Mouse (Mus musculus): Measurements from ENCODE around the gene Hist2h2ab. TPM values are rescaled to one million over a fixed set of nuclear protein-coding genes. Genes with fewer than 3 reads are reported as not detected.
A peak's percentile ranks its signal among the peaks of the same experiment; 100 is the strongest.
"Not testable (repeated sequence)": the region's sequence is repeated elsewhere in the genome, so short reads cannot be mapped to it uniquely, and the experiment has no call there.

Gene Hist2h2ab
- polyA plus RNA-seq, 1 experiment from 2014 or later: 0.78 TPM

- H3K4me2 ChIP-seq (ENCODE audit: low read depth, low read length): peak overlapping the region; percentile 91; the same call in 1 of the 2 replicates
- no peaks in the 10 kb centered on the region for H3K9me3 ChIP-seq (ENCODE audit: control insufficient read depth, low read length)
- H3K27ac ChIP-seq (replicated peaks; ENCODE audit: low read depth, low read length): no peak overlapping the region
- H3K4me3 ChIP-seq (ENCODE audit: low read depth, low read length): no peak overlapping the region
- DNase-seq (ENCODE audit: low spot score) (no peak), ATAC-seq (ENCODE audit: low read depth) (no peak)
- H3K4me1 ChIP-seq (ENCODE audit: control insufficient read depth, insufficient read depth, low read length): peaks cover 13% of the 10 kb centered on the region
- 92% methylated on average over 11 of the region's 11 CpGs for WGBS
- peaks cover under 1% of the 10 kb centered on the region; the same call in 1 of the 2 replicates for H3K36me3 ChIP-seq (ENCODE audit: control insufficient read depth, insufficient read depth, low read length)
- no peaks in the 10 kb centered on the region for H3K27me3 ChIP-seq (replicated peaks; ENCODE audit: control insufficient read depth, insufficient read depth, low read length)
- H3K9ac ChIP-seq (ENCODE audit: low read depth, low read length): no peak overlapping the region
Measured at GRCm38 (mm10) chr3:96195616-96196313, 23.9 kb upstream of the Hist2h2ab start.

GRCm38 (mm10) chr3:96196437-96197128 lies 23.1 kb upstream of the Hist2h2ab start:
- peaks cover 13% of the 10 kb centered on the region for H3K4me1 ChIP-seq (ENCODE audit: control insufficient read depth, insufficient read depth, low read length)
- H3K36me3 ChIP-seq (ENCODE audit: control insufficient read depth, insufficient read depth, low read length): no peaks in the 10 kb centered on the region
- H3K9me3 ChIP-seq (ENCODE audit: control insufficient read depth, low read length): no peaks in the 10 kb centered on the region
- 16% methylated on average over 27 of the region's 27 CpGs for WGBS
- H3K4me3 ChIP-seq (ENCODE audit: low read depth, low read length): peak overlapping the region; percentile 77
- no peaks in the 10 kb centered on the region for H3K27me3 ChIP-seq (replicated peaks; ENCODE audit: control insufficient read depth, insufficient read depth, low read length)
- peak overlapping the region; percentile 98 for H3K27ac ChIP-seq (replicated peaks; ENCODE audit: low read depth, low read length)
- DNase-seq (ENCODE audit: low spot score) (no peak), ATAC-seq (ENCODE audit: low read depth) (no peak; the same call in 1 of the 2 replicates)
- H3K9ac ChIP-seq (ENCODE audit: low read depth, low read length): peak overlapping the region; percentile 89
- H3K4me2 ChIP-seq (ENCODE audit: low read depth, low read length): peak overlapping the region; percentile 91

DNA sequence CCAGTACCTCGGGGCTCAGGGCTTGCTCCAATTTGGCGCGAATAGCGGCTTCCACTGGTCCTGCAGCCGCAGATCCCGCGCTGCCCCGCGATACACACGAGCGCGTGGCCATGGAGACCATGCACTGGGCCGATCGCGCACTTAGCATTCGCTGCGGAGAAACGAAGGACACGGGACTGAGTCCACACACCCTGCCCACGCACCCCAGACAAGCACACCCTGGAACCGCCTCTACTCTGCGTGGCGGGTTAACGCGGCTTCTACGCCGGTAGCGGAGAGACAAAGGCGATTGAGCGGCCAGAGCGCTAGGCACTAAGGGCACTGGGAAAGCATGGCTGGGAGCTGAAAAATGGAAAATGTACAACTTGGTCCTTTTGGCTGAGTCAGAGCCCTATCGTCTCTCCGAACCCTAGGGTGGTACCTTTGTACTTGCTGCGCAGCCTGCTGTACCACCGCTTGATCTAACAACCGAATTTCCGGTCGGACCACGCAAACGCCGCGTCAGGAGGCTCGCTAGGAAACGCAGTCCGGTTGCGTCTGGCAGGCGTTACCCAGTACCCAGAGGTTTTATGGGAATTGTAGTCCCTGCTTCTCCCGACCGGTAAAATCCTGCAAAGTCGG lies 22.4 kb upstream of the Hist2h2ab start:
- Histone ChIP-seq H3K9me3 (ENCODE audit: control insufficient read depth, low read length) (no peaks in the 10 kb centered on the region), H3K4me1 (ENCODE audit: control insufficient read depth, insufficient read depth, low read length) (peaks cover 13% of the 10 kb centered on the region), H3K4me2 (ENCODE audit: low read depth, low read length) (peak overlapping the region; percentile 91), H3K4me3 (ENCODE audit: low read depth, low read length) (peak overlapping the region; percentile 77), H3K9ac (ENCODE audit: low read depth, low read length) (peak overlapping the region; percentile 89), H3K27ac (replicated peaks; ENCODE audit: low read depth, low read length) (peak overlapping the region; percentile 98), H3K27me3 (replicated peaks; ENCODE audit: control insufficient read depth, insufficient read depth, low read length) (no peaks in the 10 kb centered on the region), H3K36me3 (ENCODE audit: control insufficient read depth, insufficient read depth, low read length) (no peaks in the 10 kb centered on the region)
- ATAC-seq (ENCODE audit: low read depth) (peak; percentile 95), DNase-seq (ENCODE audit: low spot score) (peak; percentile 97)
- under 1% methylated on average over 50 of the region's 50 CpGs for WGBS

DNA sequence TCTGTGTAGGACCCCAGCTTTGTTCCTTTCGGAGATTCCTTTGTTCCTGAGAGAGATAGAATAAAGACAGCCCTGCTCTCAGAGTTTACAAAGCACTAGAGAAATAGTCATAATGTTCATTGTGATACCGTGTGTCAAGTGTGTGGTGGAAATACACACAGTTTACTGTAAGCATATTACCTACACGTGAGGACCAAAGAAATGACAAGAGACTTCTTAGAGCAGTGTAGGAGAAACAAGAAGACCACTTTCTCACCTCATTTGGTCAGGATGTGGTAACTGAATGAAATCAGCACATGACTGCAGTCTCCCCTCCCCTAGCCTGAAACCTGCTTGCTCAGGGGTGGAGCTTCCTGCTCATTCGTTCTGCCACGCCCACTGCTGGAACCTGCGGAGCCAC lies 21.5 kb upstream of the Hist2h2ab start:
- Histone ChIP-seq H3K9me3 (ENCODE audit: control insufficient read depth, low read length) (no peaks in the 10 kb centered on the region), H3K9ac (ENCODE audit: low read depth, low read length) (peak overlapping the region; percentile 52), H3K4me2 (ENCODE audit: low read depth, low read length) (peak overlapping the region; percentile 91), H3K36me3 (ENCODE audit: control insufficient read depth, insufficient read depth, low read length) (no peaks in the 10 kb centered on the region), H3K27ac (replicated peaks; ENCODE audit: low read depth, low read length) (0 out of 2 replicates have a peak overlapping the region, but pooled peaks have one; percentile 44), H3K27me3 (replicated peaks; ENCODE audit: control insufficient read depth, insufficient read depth, low read length) (no peaks in the 10 kb centered on the region), H3K4me1 (ENCODE audit: control insufficient read depth, insufficient read depth, low read length) (peaks cover 13% of the 10 kb centered on the region), H3K4me3 (ENCODE audit: low read depth, low read length) (peak overlapping the region; percentile 77)
- DNase-seq (ENCODE audit: low spot score): no peak
- WGBS: 6% methylated on average over 4 of the region's 6 CpGs
- peak; percentile 27; the same call in 1 of the 2 replicates for ATAC-seq (ENCODE audit: low read depth)

GRCm38 (mm10) chr3:96198601-96199251 lies 20.9 kb upstream of the Hist2h2ab start:
- not testable (repeated sequence) for DNase-seq (ENCODE audit: low spot score); H3K36me3 ChIP-seq (ENCODE audit: control insufficient read depth, insufficient read depth, low read length); H3K4me3 ChIP-seq (ENCODE audit: low read depth, low read length); H3K27ac ChIP-seq (replicated peaks; ENCODE audit: low read depth, low read length); H3K9ac ChIP-seq (ENCODE audit: low read depth, low read length); H3K9me3 ChIP-seq (ENCODE audit: control insufficient read depth, low read length); H3K27me3 ChIP-seq (replicated peaks; ENCODE audit: control insufficient read depth, insufficient read depth, low read length); ATAC-seq (ENCODE audit: low read depth)
- Histone ChIP-seq H3K4me2 (ENCODE audit: low read depth, low read length) (peak overlapping the region; percentile 91), H3K4me1 (ENCODE audit: control insufficient read depth, insufficient read depth, low read length) (peaks cover 13% of the 10 kb centered on the region)
- WGBS: 29% methylated on average over 6 of the region's 8 CpGs

DNA sequence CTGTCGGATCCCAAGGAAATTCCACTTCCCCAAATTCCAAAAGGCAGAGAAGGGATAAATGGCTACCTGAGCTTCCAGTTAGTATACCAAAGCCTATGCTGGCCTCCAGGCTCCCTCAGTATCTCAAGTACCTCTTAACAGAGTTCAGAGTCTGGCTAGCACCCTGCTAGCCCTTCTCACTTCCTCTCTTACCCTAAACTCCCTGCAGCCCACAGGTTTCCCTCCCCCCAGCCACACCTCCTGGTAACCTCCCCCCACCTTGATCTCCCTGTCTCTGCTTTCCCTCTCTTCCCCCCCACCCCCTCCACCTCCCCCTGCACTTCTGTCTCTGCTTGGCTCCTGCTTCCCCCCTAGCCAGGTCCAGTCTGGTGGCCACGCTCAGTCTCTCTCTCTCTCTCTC lies 19.9 kb upstream of the Hist2h2ab start:
- WGBS: 37% methylated on average over 2 of the region's 2 CpGs
- H3K36me3 ChIP-seq (ENCODE audit: control insufficient read depth, insufficient read depth, low read length): no peaks in the 10 kb centered on the region
- H3K4me3 ChIP-seq (ENCODE audit: low read depth, low read length): no peak overlapping the region
- H3K27me3 ChIP-seq (replicated peaks; ENCODE audit: control insufficient read depth, insufficient read depth, low read length): no peaks in the 10 kb centered on the region
- H3K27ac ChIP-seq (replicated peaks; ENCODE audit: low read depth, low read length): no peak overlapping the region
- peaks cover 13% of the 10 kb centered on the region for H3K4me1 ChIP-seq (ENCODE audit: control insufficient read depth, insufficient read depth, low read length)
- H3K4me2 ChIP-seq (ENCODE audit: low read depth, low read length): no peak overlapping the region
- no peak overlapping the region for H3K9ac ChIP-seq (ENCODE audit: low read depth, low read length)
- ATAC-seq (ENCODE audit: low read depth) (no peak), DNase-seq (ENCODE audit: low spot score) (no peak)
- H3K9me3 ChIP-seq (ENCODE audit: control insufficient read depth, low read length): no peaks in the 10 kb centered on the region

- ATAC-seq (ENCODE audit: low read depth) (no peak), DNase-seq (ENCODE audit: low spot score) (no peak)
- WGBS: 81% methylated on average over 3 of the region's 3 CpGs
- Histone ChIP-seq H3K4me2 (ENCODE audit: low read depth, low read length) (no peak overlapping the region), H3K27ac (replicated peaks; ENCODE audit: low read depth, low read length) (no peak overlapping the region), H3K9ac (ENCODE audit: low read depth, low read length) (no peak overlapping the region), H3K4me3 (ENCODE audit: low read depth, low read length) (no peak overlapping the region), H3K9me3 (ENCODE audit: control insufficient read depth, low read length) (no peaks in the 10 kb centered on the region), H3K36me3 (ENCODE audit: control insufficient read depth, insufficient read depth, low read length) (no peaks in the 10 kb centered on the region), H3K4me1 (ENCODE audit: control insufficient read depth, insufficient read depth, low read length) (no peaks in the 10 kb centered on the region), H3K27me3 (replicated peaks; ENCODE audit: control insufficient read depth, insufficient read depth, low read length) (no peaks in the 10 kb centered on the region)
Measured at GRCm38 (mm10) chr3:96207819-96208218, 11.8 kb upstream of the Hist2h2ab start.

GRCm38 (mm10) chr3:96209242-96209641 lies 10.4 kb upstream of the Hist2h2ab start:
- no peaks in the 10 kb centered on the region for H3K4me1 ChIP-seq (ENCODE audit: control insufficient read depth, insufficient read depth, low read length)
- no peak for DNase-seq (ENCODE audit: low spot score)
- WGBS: 21% methylated on average over 15 of the region's 15 CpGs
- no peaks in the 10 kb centered on the region for H3K36me3 ChIP-seq (ENCODE audit: control insufficient read depth, insufficient read depth, low read length)
- no peak overlapping the region for H3K9ac ChIP-seq (ENCODE audit: low read depth, low read length)
- H3K27ac ChIP-seq (replicated peaks; ENCODE audit: low read depth, low read length): no peak overlapping the region
- no peak for ATAC-seq (ENCODE audit: low read depth)
- H3K4me2 ChIP-seq (ENCODE audit: low read depth, low read length): no peak overlapping the region
- H3K4me3 ChIP-seq (ENCODE audit: low read depth, low read length): no peak overlapping the region
- no peaks in the 10 kb centered on the region for H3K9me3 ChIP-seq (ENCODE audit: control insufficient read depth, low read length)
- H3K27me3 ChIP-seq (replicated peaks; ENCODE audit: control insufficient read depth, insufficient read depth, low read length): no peaks in the 10 kb centered on the region

Measured in embryonic facial prominence, embryonic 14.5 days (tissue).